Mouse (Mus musculus) lung, adult 2 months (tissue): Measurements from ENCODE around the gene Pex14. TPM values are rescaled to one million over a fixed set of nuclear protein-coding genes. Genes with fewer than 3 reads are reported as not detected.

Experiments
- DNase-seq: peaks from one replicate; pipeline ENCODE4 v3.0.0; 2022
- H3K4me1 ChIP-seq: fragments of 200-500 bp; 2 replicates; pipeline ENCODE4 v1.6.1; 2011; ENCODE audit warnings: low read length; ENCODE audit not compliant: control insufficient read depth, insufficient read depth
- H3K4me3 ChIP-seq: fragments of 200-500 bp; replicated peaks from 2 replicates; pipeline ENCODE3; 2011; ENCODE audit warnings: low read depth, mild to moderate bottlenecking, control low read depth, low read length; ENCODE audit errors: extremely low read depth
- CTCF ChIP-seq: fragments of 200-500 bp; IDR thresholded peaks from 2 replicates; pipeline ENCODE4 v1.5.1; 2011; ENCODE audit warnings: mild to moderate bottlenecking, low read length, control low read depth; ENCODE audit not compliant: insufficient read depth
- POLR2A ChIP-seq: fragments of 200-500 bp; IDR thresholded peaks from 2 replicates; pipeline ENCODE4 v1.6.1; 2011; ENCODE audit warnings: low read depth, mild to moderate bottlenecking, control low read depth, low read length, borderline replicate concordance; ENCODE audit errors: extremely low read depth
- WGBS: fragments of 180-500 bp; shearing (Covaris S2); methylation state at CpG from one replicate; pipeline ENCODE4 v1.1.7; 2018; 5-methylcytosine and 5-hydroxymethylcytosine counted together
- polyA plus RNA-seq: library from polyadenylated mRNA; depleted of rRNA; stranded (reverse); fragments of >200 nt; gene quantifications from 2 replicates; pipeline ENCODE4 v1.2.3, GENCODE M21; 2012

Pex14 gene
- polyA plus RNA-seq, 1 experiment, result 39.2 TPM

DNA sequence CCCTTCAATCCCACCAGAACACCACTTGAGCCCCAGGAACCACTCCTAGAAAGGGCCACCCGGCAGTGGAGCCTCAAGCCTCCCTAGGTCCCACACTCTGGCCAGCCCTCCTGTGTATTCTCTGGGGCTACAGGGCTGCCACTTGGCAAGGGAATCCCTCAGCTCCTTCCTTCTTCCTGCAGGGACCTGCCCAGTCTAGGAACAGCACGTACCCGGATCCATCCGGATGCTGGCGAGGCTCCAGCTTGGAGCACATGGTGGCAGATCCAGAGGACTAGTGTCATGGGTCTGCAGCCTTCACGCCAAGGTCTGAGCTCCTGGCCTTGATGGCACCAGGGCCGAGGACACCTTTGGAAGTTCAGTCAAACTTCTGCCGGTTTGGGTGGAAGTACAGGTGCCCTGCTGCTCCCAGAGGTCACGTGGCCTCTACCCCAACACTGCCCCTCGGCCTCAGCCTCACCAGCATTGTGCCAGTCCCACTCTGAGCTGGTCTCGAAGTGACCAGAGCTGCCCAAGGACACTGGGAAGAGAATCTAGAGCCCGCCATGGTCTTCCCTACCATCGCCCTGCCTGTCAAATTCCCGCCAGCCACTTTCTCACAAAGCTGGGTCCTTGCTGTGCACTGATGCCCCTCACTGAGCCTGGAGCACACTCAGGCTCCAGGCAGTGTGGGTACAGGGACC is 144.4 kb downstream of the Pex14 start:
- 55% methylated on average over 14 of the region's 14 CpGs for WGBS
- H3K4me1 ChIP-seq, result peaks cover 20% of the 10 kb centered on the region
- DNase-seq, result peak; percentile 75
- TF ChIP-seq CTCF, result no peak
- peak; percentile 11; the same call in 1 of the 2 replicates for TF ChIP-seq POLR2A
- no peak overlapping the region for H3K4me3 ChIP-seq

- 54% methylated on average over 59 of the region's 69 CpGs for WGBS
- H3K4me3 ChIP-seq, result no peak overlapping the region
- TF ChIP-seq CTCF (no peak), POLR2A (no peak)
- no peak for DNase-seq
- H3K4me1 ChIP-seq, result peaks cover 21% of the 10 kb centered on the region
Measured at GRCm38 (mm10) chr4:148952328-148953222, 147.1 kb downstream of the Pex14 start.

- Histone ChIP-seq H3K4me1 (peaks cover 21% of the 10 kb centered on the region), H3K4me3 (no peak overlapping the region)
- TF ChIP-seq POLR2A (no peak), CTCF (no peak)
- DNase-seq, result no peak
- 52% methylated on average over 44 of the region's 44 CpGs for WGBS
Measured at GRCm38 (mm10) chr4:148951821-148952291, 147.8 kb downstream of the Pex14 start.

DNA sequence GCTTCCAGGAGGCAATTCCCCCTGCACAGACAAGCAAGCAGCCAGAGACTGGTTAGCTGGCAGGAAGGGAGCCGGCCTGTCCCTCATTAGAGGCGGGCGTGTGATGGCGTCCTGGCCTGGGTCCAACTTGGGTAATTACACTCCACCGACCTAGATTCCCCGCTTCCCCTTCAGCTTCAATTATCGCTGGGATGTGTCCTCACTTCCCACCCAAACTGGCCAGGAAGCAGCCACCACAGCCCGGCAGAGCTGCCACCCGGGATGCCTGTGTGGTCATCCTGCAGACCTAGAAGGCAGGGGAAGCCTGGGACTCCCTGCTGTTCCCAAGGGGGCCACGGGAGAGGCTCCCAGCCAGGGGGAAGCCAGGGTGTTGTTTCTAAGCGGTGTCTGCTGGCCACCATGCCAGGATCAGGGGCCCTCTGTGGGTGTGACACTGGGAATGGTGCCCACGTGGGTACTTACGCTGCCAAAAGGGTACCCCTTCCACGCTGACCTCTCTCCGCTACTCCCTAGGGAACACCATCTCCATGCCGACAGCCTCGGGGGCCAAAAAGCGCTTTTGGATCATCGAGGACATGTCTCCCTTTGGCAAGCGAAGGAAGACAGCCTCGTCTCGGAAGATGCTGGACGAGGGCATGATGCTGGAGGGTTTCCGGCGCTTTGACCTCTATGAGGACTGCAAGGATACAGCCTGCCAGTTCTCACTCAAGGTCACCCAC is 148.6 kb downstream of the Pex14 start:
- Histone ChIP-seq H3K4me1 (peaks cover 21% of the 10 kb centered on the region), H3K4me3 (no peak overlapping the region)
- TF ChIP-seq CTCF (no peak), POLR2A (no peak)
- WGBS, result 41% methylated on average over 25 of the region's 25 CpGs
- DNase-seq, result peak; percentile 53

- no peak for TF ChIP-seq POLR2A
- no peak for TF ChIP-seq CTCF
- peaks cover 17% of the 10 kb centered on the region for H3K4me1 ChIP-seq
- no peak overlapping the region for H3K4me3 ChIP-seq
- WGBS, result 47% methylated on average over 6 of the region's 6 CpGs
- DNase-seq, result no peak
Measured at GRCm38 (mm10) chr4:148950487-148950886, 149.2 kb downstream of the Pex14 start.

GRCm38 (mm10) chr4:148947833-148948388 is 151.8 kb downstream of the Pex14 start:
- DNase-seq, result peak; percentile 51
- 45% methylated on average over 10 of the region's 10 CpGs for WGBS
- TF ChIP-seq CTCF (no peak), POLR2A (no peak)
- peaks cover 11% of the 10 kb centered on the region for H3K4me1 ChIP-seq
- H3K4me3 ChIP-seq, result no peak overlapping the region

GRCm38 (mm10) chr4:148946071-148946470 is 153.6 kb downstream of the Pex14 start:
- WGBS, result 80% methylated on average over 8 of the region's 8 CpGs
- TF ChIP-seq CTCF, result no peak
- no peak for TF ChIP-seq POLR2A
- Histone ChIP-seq H3K4me3 (no peak overlapping the region), H3K4me1 (peaks cover 6% of the 10 kb centered on the region)
- no peak for DNase-seq

- TF ChIP-seq POLR2A, result no peak
- no peak for TF ChIP-seq CTCF
- no peak overlapping the region for H3K4me3 ChIP-seq
- peaks cover 10% of the 10 kb centered on the region for H3K4me1 ChIP-seq
- no peak for DNase-seq
- 52% methylated on average over 4 of the region's 4 CpGs for WGBS
Measured at GRCm38 (mm10) chr4:148945476-148945881, 154.2 kb downstream of the Pex14 start.

DNA sequence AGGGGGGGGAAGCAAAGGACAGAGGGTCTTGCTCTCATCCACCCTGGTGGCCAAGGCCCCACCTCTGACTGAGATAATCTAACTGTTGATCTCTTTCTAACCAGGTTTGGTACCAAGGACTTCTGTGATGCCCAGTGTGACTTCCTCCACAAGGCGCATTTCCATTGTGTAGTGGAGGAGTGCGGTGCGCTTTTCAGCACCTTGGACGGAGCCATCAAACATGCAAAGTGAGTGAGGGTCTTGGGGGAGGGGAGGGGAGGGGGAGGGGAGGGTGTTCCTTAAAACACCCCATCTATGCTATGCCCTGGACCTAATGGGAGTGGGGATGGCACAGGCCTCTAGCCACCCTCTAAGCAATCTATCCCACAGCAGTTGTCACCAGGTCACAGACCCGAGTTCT is 156.6 kb downstream of the Pex14 start:
- Histone ChIP-seq H3K4me3 (no peak overlapping the region), H3K4me1 (peaks cover 12% of the 10 kb centered on the region)
- TF ChIP-seq CTCF, result no peak
- TF ChIP-seq POLR2A, result no peak
- DNase-seq, result no peak
- 73% methylated on average over 5 of the region's 5 CpGs for WGBS
